Mouse (Mus musculus) liver, embryonic 14.5 days (tissue): ENCODE data around the gene Vars. TPM values are rescaled to one million over a fixed set of nuclear protein-coding genes. Genes with fewer than 3 reads are reported as not detected.
A peak's percentile ranks its signal among the peaks of the same experiment; 100 is the strongest.

Experiments
- ATAC-seq: fragments of 200-750 bp; cut with Nextera tagmentation; 2 replicates; pipeline ENCODE4 v1.8.0; 2017; ENCODE audit warnings: moderate number of reproducible peaks, mild to moderate bottlenecking, moderate library complexity; ENCODE audit not compliant: insufficient read depth
- DNase-seq, 3 experiments: peaks; one replicate each; pipeline ENCODE4 v3.0.0-alpha.2; 2012 to 2013; ENCODE audit warnings: low read depth in 3 of 3, low spot score in 3 of 3
- H3K27ac ChIP-seq: fragments of 300-500 bp; sonication (generic); 2 replicates; pipeline ENCODE4 v1.5.1; 2014; ENCODE audit warnings: moderate library complexity, mild to moderate bottlenecking, control low read depth, inconsistent platforms
- H3K27me3 ChIP-seq: fragments of 300-500 bp; sonication (generic); 2 replicates; pipeline ENCODE4 v1.6.1; 2014; ENCODE audit warnings: mild to moderate bottlenecking, low read length, moderate library complexity; ENCODE audit not compliant: control insufficient read depth, insufficient read depth
- H3K36me3 ChIP-seq: fragments of 300-500 bp; sonication (generic); replicated peaks from 2 replicates; pipeline ENCODE4 v1.6.1; 2014; ENCODE audit warnings: low read depth; ENCODE audit not compliant: control insufficient read depth, insufficient read depth
- H3K4me1 ChIP-seq, 2 experiments: fragments of 200-500 bp in 1 of 2; fragments of 300-500 bp in 1 of 2; sonication (generic) in 1 of 2; replicated peaks; 2 replicates each; pipeline ENCODE4 v1.6.1; 2012 to 2014; ENCODE audit warnings: antibody characterized with exemption in 1 of 2, inconsistent platforms in 1 of 2, low read length in 1 of 2; ENCODE audit not compliant: control insufficient read depth in 2 of 2, insufficient read depth in 2 of 2
- H3K4me2 ChIP-seq: fragments of 300-500 bp; sonication (generic); 2 replicates; pipeline ENCODE4 v1.6.1; 2014; ENCODE audit warnings: low read depth, mild to moderate bottlenecking, control low read depth, moderate library complexity
- H3K4me3 ChIP-seq, 2 experiments: fragments of 200-500 bp in 1 of 2; fragments of 300-500 bp in 1 of 2; sonication (generic) in 1 of 2; 2 replicates each; pipeline ENCODE4 v1.5.1; 2012 to 2014; ENCODE audit warnings: low read depth in 2 of 2, low read length in 2 of 2, mild to moderate bottlenecking in 2 of 2, control low read depth in 1 of 2, inconsistent platforms in 1 of 2, moderate library complexity in 1 of 2; ENCODE audit not compliant: insufficient read depth in 1 of 2
- H3K9ac ChIP-seq: fragments of 300-500 bp; sonication (generic); replicated peaks from 2 replicates; pipeline ENCODE4 v1.6.1; 2014; ENCODE audit warnings: mild to moderate bottlenecking, control low read depth, moderate library complexity
- H3K9me3 ChIP-seq: fragments of 300-500 bp; sonication (generic); 2 replicates; pipeline ENCODE4 v1.6.1; 2016; ENCODE audit warnings: low read length, mixed read lengths; ENCODE audit not compliant: control insufficient read depth
- CTCF ChIP-seq: IDR thresholded peaks from 2 replicates; pipeline ENCODE4 v1.5.1; 2016; ENCODE audit warnings: antibody characterized with exemption, low read depth, control low read depth
- EP300 ChIP-seq: IDR thresholded peaks from 2 replicates; pipeline ENCODE4 v1.6.1; 2016; ENCODE audit warnings: antibody characterized with exemption, low read depth
- WGBS: fragments of 180-500 bp; shearing (Covaris S2); extraction: QIAGEN DNeasy Blood & Tissue Kit; methylation state at CpG from one replicate; pipeline ENCODE4 v1.1.7; 2014; ENCODE audit not compliant: insufficient replicate concordance; 5-methylcytosine and 5-hydroxymethylcytosine counted together
- polyA plus RNA-seq, 2 experiments: library from polyadenylated mRNA; depleted of rRNA in 1 of 2; stranded (reverse) in 1 of 2; unstranded in 1 of 2; fragments of >200 nt; fragmentation: Nextera tagmentation in 1 of 2; extraction: Ambion mirVana in 1 of 2; gene quantifications; 2 replicates each; pipeline versions ENCODE4 v1.2.1 to v1.2.3; 2012 to 2014

Gene Vars
- polyA plus RNA-seq, 2 experiments: 61.7 to 67.6 TPM

DNA sequence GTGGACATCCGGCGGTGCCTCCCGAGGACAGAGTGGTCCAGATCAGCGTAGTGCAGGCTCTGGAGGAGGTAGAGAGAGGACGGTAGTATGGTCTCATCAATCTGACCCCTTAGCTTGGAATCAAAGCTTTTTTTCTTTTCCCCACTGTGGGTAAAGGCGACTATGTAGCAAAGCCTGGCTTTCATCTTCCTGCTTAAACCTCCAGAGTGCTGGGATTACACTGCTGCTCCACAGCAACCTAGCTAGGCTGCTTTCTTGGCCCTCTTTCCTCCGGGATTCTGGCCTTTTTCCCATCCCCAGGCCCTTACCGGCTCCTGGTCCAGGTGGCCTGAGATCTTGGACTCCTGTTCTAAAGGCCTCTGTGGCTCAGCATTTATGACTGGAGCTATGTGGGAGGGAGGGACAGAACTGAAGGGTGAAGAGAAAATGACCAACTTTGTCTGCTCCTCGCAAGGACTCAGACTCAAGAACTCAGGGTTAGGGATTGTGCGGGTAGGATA is 63.6 kb downstream of the Vars start:
- Histone ChIP-seq H3K4me2 (peak overlapping the region; percentile 72), H3K9ac (no peak overlapping the region), H3K4me1 (peaks cover 12 to 13% of the 10 kb centered on the region in 2 experiments), H3K27ac (no peak overlapping the region), H3K36me3 (no peaks in the 10 kb centered on the region), H3K27me3 (peaks cover 41% of the 10 kb centered on the region), H3K9me3 (no peaks in the 10 kb centered on the region), H3K4me3 (peak overlapping the region in 1 of 2 experiments; percentile 43; a peak in 2 of 4 replicates)
- WGBS: 25% methylated on average over 10 of the region's 10 CpGs
- TF ChIP-seq EP300: no peak
- no peak for TF ChIP-seq CTCF
- DNase-seq: no peak
- ATAC-seq: no peak

DNA sequence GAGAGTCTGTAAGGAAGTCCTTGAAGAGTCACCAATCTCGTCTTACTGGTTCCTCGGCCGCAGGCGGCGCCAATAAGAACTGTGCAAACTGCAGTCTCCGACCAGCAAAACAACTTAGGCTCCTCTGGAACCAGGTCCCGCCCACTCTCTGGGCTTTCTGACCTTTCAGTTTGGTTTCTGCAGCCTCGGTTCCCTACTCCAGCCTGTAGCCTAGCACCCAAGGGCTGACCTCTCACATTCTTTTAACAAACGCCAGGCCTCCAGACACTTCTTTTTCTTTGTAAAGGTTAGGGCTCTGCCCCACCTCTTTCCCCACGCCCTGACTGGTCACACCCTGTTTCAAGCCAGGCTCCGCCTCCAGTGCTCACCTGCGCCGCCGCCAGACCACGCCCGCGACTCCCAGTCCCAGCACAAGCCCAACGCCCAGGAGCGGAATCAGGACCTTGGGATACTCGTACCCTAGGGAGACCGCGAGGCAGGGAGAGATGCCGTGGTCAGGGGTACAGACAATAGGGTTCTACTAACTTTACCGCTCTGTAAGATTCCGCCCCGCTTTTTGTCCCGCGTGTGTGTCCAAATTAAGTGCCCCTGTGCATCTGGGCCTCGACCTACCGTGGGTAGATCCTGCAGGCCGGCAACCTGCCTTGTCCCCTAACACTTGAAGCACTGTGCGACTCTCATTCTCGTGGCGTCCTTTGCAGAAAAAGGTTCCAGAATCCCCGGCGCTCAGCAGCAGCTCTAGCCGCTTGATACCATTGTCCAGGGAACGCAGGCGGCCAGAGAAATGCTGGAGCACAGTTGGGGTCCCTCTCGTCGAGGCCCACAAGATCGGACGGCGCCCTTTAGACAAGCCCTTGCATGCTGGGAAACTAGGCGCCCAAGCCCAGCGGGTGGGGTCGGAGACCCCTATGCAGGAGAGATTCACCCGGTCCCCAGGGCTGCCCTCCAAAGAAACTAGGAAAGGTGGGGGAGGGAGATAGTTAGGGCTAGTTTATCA is 64.5 kb downstream of the Vars start, which contains the start of gene Ly6g6c:
Gene Ly6g6c (plus strand): TSS at position 438 of the 997 bp plus-strand sequence.
- DNase-seq (no peak), ATAC-seq (peak; percentile 38)
- H3K4me1 ChIP-seq: peaks cover 9 to 11% of the 10 kb centered on the region in 2 experiments
- H3K9ac ChIP-seq: peak within 1 kb of the TSS; percentile 23; the same call in 1 of the 2 replicates
- 2% methylated on average over 48 of the region's 48 CpGs for WGBS
- H3K27ac ChIP-seq: no peak within 1 kb of the TSS
- H3K36me3 ChIP-seq: no peaks in the 10 kb centered on the region
- no peaks in the 10 kb centered on the region for H3K9me3 ChIP-seq
- peaks cover 41% of the 10 kb centered on the region for H3K27me3 ChIP-seq
- no peak for TF ChIP-seq EP300
- no peak for TF ChIP-seq CTCF
- peak within 1 kb of the TSS; percentile 72 for H3K4me2 ChIP-seq
- H3K4me3 ChIP-seq: peak within 1 kb of the TSS; percentile 37 to 43

Other genes with a start within 250 kb of the Vars start
Only the 30 nearest of the 45 such genes appear.
- gene Cfb, start 138.5 kb upstream of the Vars start, polyA plus RNA-seq (2012; rRNA removed): 103 and 159 TPM in 2 replicates
- gene Cfb, start 138.5 kb upstream of the Vars start, polyA plus RNA-seq (2014; fragmentation: Nextera tagmentation; extraction: Ambion mirVana): 138 and 146 TPM in 2 replicates
- gene Zbtb12, start 121.5 kb upstream of the Vars start, polyA plus RNA-seq (2012; rRNA removed): 5.1 and 6.2 TPM in 2 replicates
- 0.10 and 0.14 TPM in 2 replicates for gene Zbtb12, start 121.5 kb upstream of the Vars start, polyA plus RNA-seq (2014; fragmentation: Nextera tagmentation; extraction: Ambion mirVana)
- 0.02 TPM in 2 replicates for gene Gm20547, start 118.9 kb upstream of the Vars start, polyA plus RNA-seq (2012; rRNA removed)
- not detected in 2 replicates for gene Gm20547, start 118.9 kb upstream of the Vars start, polyA plus RNA-seq (2014; fragmentation: Nextera tagmentation; extraction: Ambion mirVana)
- 14.6 and 15.6 TPM in 2 replicates for gene C2, start 102.7 kb upstream of the Vars start, polyA plus RNA-seq (2012; rRNA removed)
- 14.1 and 15.8 TPM in 2 replicates for gene C2, start 102.7 kb upstream of the Vars start, polyA plus RNA-seq (2014; fragmentation: Nextera tagmentation; extraction: Ambion mirVana)
- gene Ehmt2, start 102.5 kb upstream of the Vars start, polyA plus RNA-seq (2012; rRNA removed): 28.5 and 29.7 TPM in 2 replicates
- gene Ehmt2, start 102.5 kb upstream of the Vars start, polyA plus RNA-seq (2014; fragmentation: Nextera tagmentation; extraction: Ambion mirVana): 10.2 TPM in 2 replicates
- 1.0 and 1.6 TPM in 2 replicates for gene Slc44a4, start 86.5 kb upstream of the Vars start, polyA plus RNA-seq (2012; rRNA removed)
- 2.5 and 2.7 TPM in 2 replicates for gene Slc44a4, start 86.5 kb upstream of the Vars start, polyA plus RNA-seq (2014; fragmentation: Nextera tagmentation; extraction: Ambion mirVana)
- 9.7 and 11.0 TPM in 2 replicates for gene Neu1, start 69.7 kb upstream of the Vars start, polyA plus RNA-seq (2012; rRNA removed)
- 10.1 and 10.4 TPM in 2 replicates for gene Neu1, start 69.7 kb upstream of the Vars start, polyA plus RNA-seq (2014; fragmentation: Nextera tagmentation; extraction: Ambion mirVana)
- 1.5 and 3.5 TPM in 2 replicates for gene Hspa1b, start 41.7 kb upstream of the Vars start, polyA plus RNA-seq (2012; rRNA removed)
- not detected in 2 replicates for gene Hspa1b, start 41.7 kb upstream of the Vars start, polyA plus RNA-seq (2014; fragmentation: Nextera tagmentation; extraction: Ambion mirVana)
- gene Gm20481, start 31.1 kb upstream of the Vars start, polyA plus RNA-seq (2012; rRNA removed): not detected in 2 replicates
- not detected in 2 replicates for gene Gm20481, start 31.1 kb upstream of the Vars start, polyA plus RNA-seq (2014; fragmentation: Nextera tagmentation; extraction: Ambion mirVana)
- gene Hspa1a, start 28.8 kb upstream of the Vars start, polyA plus RNA-seq (2012; rRNA removed): 0.90 and 2.5 TPM in 2 replicates
- 0.38 and 0.41 TPM in 2 replicates for gene Hspa1a, start 28.8 kb upstream of the Vars start, polyA plus RNA-seq (2014; fragmentation: Nextera tagmentation; extraction: Ambion mirVana)
- 0.02 TPM in 1 of 2 replicates, not detected in the other for gene Hspa1l, start 28.3 kb upstream of the Vars start, polyA plus RNA-seq (2012; rRNA removed)
- gene Hspa1l, start 28.3 kb upstream of the Vars start, polyA plus RNA-seq (2014; fragmentation: Nextera tagmentation; extraction: Ambion mirVana): 0.19 and 0.25 TPM in 2 replicates
- 81.5 and 121 TPM in 2 replicates for gene Lsm2, start 19.1 kb upstream of the Vars start, polyA plus RNA-seq (2012; rRNA removed)
- gene Lsm2, start 19.1 kb upstream of the Vars start, polyA plus RNA-seq (2014; fragmentation: Nextera tagmentation; extraction: Ambion mirVana): 122 and 132 TPM in 2 replicates
- 0.12 and 0.18 TPM in 2 replicates for gene Vwa7, start 15.6 kb downstream of the Vars start, polyA plus RNA-seq (2012; rRNA removed)
- 0.09 TPM in 1 of 2 replicates, not detected in the other for gene Vwa7, start 15.6 kb downstream of the Vars start, polyA plus RNA-seq (2014; fragmentation: Nextera tagmentation; extraction: Ambion mirVana)
- gene Sapcd1, start 27.0 kb downstream of the Vars start, polyA plus RNA-seq (2012; rRNA removed): 2.3 and 2.7 TPM in 2 replicates
- 2.5 and 2.7 TPM in 2 replicates for gene Sapcd1, start 27.0 kb downstream of the Vars start, polyA plus RNA-seq (2014; fragmentation: Nextera tagmentation; extraction: Ambion mirVana)
- 3.3 and 4.3 TPM in 2 replicates for gene Msh5, start 45.8 kb downstream of the Vars start, polyA plus RNA-seq (2012; rRNA removed)
- 2.3 and 2.9 TPM in 2 replicates for gene Msh5, start 45.8 kb downstream of the Vars start, polyA plus RNA-seq (2014; fragmentation: Nextera tagmentation; extraction: Ambion mirVana)
- gene Clic1, start 49.0 kb downstream of the Vars start, polyA plus RNA-seq (2012; rRNA removed): 76.4 and 78.0 TPM in 2 replicates
- gene Clic1, start 49.0 kb downstream of the Vars start, polyA plus RNA-seq (2014; fragmentation: Nextera tagmentation; extraction: Ambion mirVana): 38.1 and 39.9 TPM in 2 replicates
- 12.0 and 12.3 TPM in 2 replicates for gene Ddah2, start 58.0 kb downstream of the Vars start, polyA plus RNA-seq (2012; rRNA removed)
- 16.1 and 17.3 TPM in 2 replicates for gene Ddah2, start 58.0 kb downstream of the Vars start, polyA plus RNA-seq (2014; fragmentation: Nextera tagmentation; extraction: Ambion mirVana)
- 0.26 and 0.48 TPM in 2 replicates for gene Ly6g6c, start 64.4 kb downstream of the Vars start, polyA plus RNA-seq (2012; rRNA removed)
- 0.24 and 0.37 TPM in 2 replicates for gene Ly6g6c, start 64.4 kb downstream of the Vars start, polyA plus RNA-seq (2014; fragmentation: Nextera tagmentation; extraction: Ambion mirVana)
- gene Mpig6b, start 65.2 kb downstream of the Vars start, polyA plus RNA-seq (2012; rRNA removed): 2.3 and 2.6 TPM in 2 replicates
- 4.0 and 6.6 TPM in 2 replicates for gene Mpig6b, start 65.2 kb downstream of the Vars start, polyA plus RNA-seq (2014; fragmentation: Nextera tagmentation; extraction: Ambion mirVana)
- 0.08 and 0.32 TPM in 2 replicates for gene Ly6g6e, start 75.9 kb downstream of the Vars start, polyA plus RNA-seq (2012; rRNA removed)
- gene Ly6g6e, start 75.9 kb downstream of the Vars start, polyA plus RNA-seq (2014; fragmentation: Nextera tagmentation; extraction: Ambion mirVana): not detected in 2 replicates
- gene Ly6g6d, start 77.1 kb downstream of the Vars start, polyA plus RNA-seq (2012; rRNA removed): 0.95 and 1.2 TPM in 2 replicates
- gene Ly6g6d, start 77.1 kb downstream of the Vars start, polyA plus RNA-seq (2014; fragmentation: Nextera tagmentation; extraction: Ambion mirVana): 0.28 and 0.77 TPM in 2 replicates
- gene Ly6g6f, start 84.6 kb downstream of the Vars start, polyA plus RNA-seq (2012; rRNA removed): 4.1 and 5.1 TPM in 2 replicates
- 5.0 and 6.3 TPM in 2 replicates for gene Ly6g6f, start 84.6 kb downstream of the Vars start, polyA plus RNA-seq (2014; fragmentation: Nextera tagmentation; extraction: Ambion mirVana)
- gene Abhd16a, start 88.3 kb downstream of the Vars start, polyA plus RNA-seq (2012; rRNA removed): 29.1 and 30.0 TPM in 2 replicates
- gene Abhd16a, start 88.3 kb downstream of the Vars start, polyA plus RNA-seq (2014; fragmentation: Nextera tagmentation; extraction: Ambion mirVana): 42.3 and 44.3 TPM in 2 replicates
- not detected in 2 replicates for gene Ly6g5c, start 107.3 kb downstream of the Vars start, polyA plus RNA-seq (2012; rRNA removed)
- gene Ly6g5c, start 107.3 kb downstream of the Vars start, polyA plus RNA-seq (2014; fragmentation: Nextera tagmentation; extraction: Ambion mirVana): not detected in 2 replicates
- 0.57 and 0.70 TPM in 2 replicates for gene Ly6g5b, start 114.4 kb downstream of the Vars start, polyA plus RNA-seq (2012; rRNA removed)
- gene Ly6g5b, start 114.4 kb downstream of the Vars start, polyA plus RNA-seq (2014; fragmentation: Nextera tagmentation; extraction: Ambion mirVana): 0.27 TPM in 1 of 2 replicates, not detected in the other
- 8.9 and 10.0 TPM in 2 replicates for gene Gpank1, start 120.5 kb downstream of the Vars start, polyA plus RNA-seq (2012; rRNA removed)
- 12.2 and 12.7 TPM in 2 replicates for gene Gpank1, start 120.5 kb downstream of the Vars start, polyA plus RNA-seq (2014; fragmentation: Nextera tagmentation; extraction: Ambion mirVana)
- 79.2 and 106 TPM in 2 replicates for gene Csnk2b, start 121.1 kb downstream of the Vars start, polyA plus RNA-seq (2012; rRNA removed)
- gene Csnk2b, start 121.1 kb downstream of the Vars start, polyA plus RNA-seq (2014; fragmentation: Nextera tagmentation; extraction: Ambion mirVana): 127 and 142 TPM in 2 replicates
- 0.75 and 1.5 TPM in 2 replicates for gene D17H6S53E, start 125.4 kb downstream of the Vars start, polyA plus RNA-seq (2012; rRNA removed)
- 1.3 and 1.5 TPM in 2 replicates for gene D17H6S53E, start 125.4 kb downstream of the Vars start, polyA plus RNA-seq (2014; fragmentation: Nextera tagmentation; extraction: Ambion mirVana)
- 285 and 317 TPM in 2 replicates for gene Apom, start 131.1 kb downstream of the Vars start, polyA plus RNA-seq (2012; rRNA removed)
- gene Apom, start 131.1 kb downstream of the Vars start, polyA plus RNA-seq (2014; fragmentation: Nextera tagmentation; extraction: Ambion mirVana): 750 and 763 TPM in 2 replicates
- gene Bag6, start 134.2 kb downstream of the Vars start, polyA plus RNA-seq (2012; rRNA removed): 45.7 and 48.1 TPM in 2 replicates
- 22.9 and 30.5 TPM in 2 replicates for gene Bag6, start 134.2 kb downstream of the Vars start, polyA plus RNA-seq (2014; fragmentation: Nextera tagmentation; extraction: Ambion mirVana)